In the genomic region with DNA sequence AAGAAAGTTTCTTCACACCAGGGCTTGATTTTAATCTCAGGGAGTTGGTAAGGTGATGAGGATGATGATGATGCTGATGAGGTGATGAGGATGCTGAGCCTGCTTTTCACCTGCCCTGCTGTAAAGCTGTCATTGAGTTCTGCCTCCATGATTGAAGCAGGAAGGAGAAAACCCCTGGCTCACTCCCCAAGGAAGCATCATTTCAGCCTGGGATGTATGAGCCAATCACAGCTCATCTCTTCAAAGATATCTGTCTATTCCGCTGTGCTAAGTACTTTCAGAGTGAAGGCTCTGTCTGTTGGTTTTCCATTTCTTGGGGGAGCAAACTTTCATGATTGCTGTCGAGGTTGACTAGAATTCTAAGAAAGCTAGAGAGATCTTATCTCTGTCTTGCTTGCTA, we compare ENCODE assay signal across 15 mouse cellular contexts.
A peak's percentile ranks its signal among the peaks of the same experiment; 100 is the strongest.
DNase-seq lines count a peak whose midpoint lies in the region; ATAC-seq lines count a peak whose summit lies in the region.
"Had no signal": no experiment of that assay in that cellular context is flagged by ENCODE, and none has a peak within 500 bp of the region (broad histone marks: within the 10 kb centered on the region; RNA-seq: fewer than 3 reads in every experiment).

No protein-coding gene starts in this region.

- ATAC-seq in hindbrain, embryonic 13.5 days (ENCODE audit: low FRiP score) = no peak
- peak; percentile 9; the same call in 1 of the 2 replicates for ATAC-seq in midbrain, embryonic 16.5 days
- ATAC-seq: liver, postnatal 0 days had no signal

- H3K36me3 ChIP-seq in hindbrain, embryonic 13.5 days = no peaks in the 10 kb centered on the region
- H3K36me3 ChIP-seq in hindbrain, embryonic 10.5 days = no peaks in the 10 kb centered on the region
- H3K36me3 ChIP-seq in midbrain, embryonic 16.5 days (ENCODE audit: control insufficient read depth, insufficient read depth, low read length) = no peaks in the 10 kb centered on the region
- H3K36me3 ChIP-seq: heart, embryonic 15.5 days; limb, embryonic 12.5 days had no signal

- H3K4me3 ChIP-seq in hindbrain, embryonic 13.5 days = peak overlapping the region; percentile 35
- H3K4me3 ChIP-seq in hindbrain, embryonic 10.5 days = no peak overlapping the region
- peak overlapping the region; percentile 49 for H3K4me3 ChIP-seq in midbrain, embryonic 16.5 days (ENCODE audit: low read depth, low read length)
- H3K4me3 ChIP-seq: heart, embryonic 15.5 days; limb, embryonic 12.5 days had no signal

- H3K4me2 ChIP-seq in hindbrain, embryonic 13.5 days = peak overlapping the region; percentile 50
- H3K4me2 ChIP-seq in midbrain, embryonic 16.5 days (ENCODE audit: low read length) = peak overlapping the region; percentile 63
- H3K4me2 ChIP-seq: heart, embryonic 15.5 days; limb, embryonic 12.5 days had no signal

- 62% methylated on average over 2 of the region's 2 CpGs for WGBS in hindbrain, embryonic 13.5 days
- 75% methylated on average over 2 of the region's 2 CpGs for WGBS in hindbrain, embryonic 10.5 days
- 48% methylated on average over 2 of the region's 2 CpGs for WGBS in midbrain, embryonic 16.5 days

- no peaks in the 10 kb centered on the region for H3K9me3 ChIP-seq in hindbrain, embryonic 13.5 days
- no peaks in the 10 kb centered on the region for H3K9me3 ChIP-seq in hindbrain, embryonic 10.5 days
- no peaks in the 10 kb centered on the region for H3K9me3 ChIP-seq in midbrain, embryonic 16.5 days (replicated peaks; ENCODE audit: control insufficient read depth, low read length, poor library complexity, severe bottlenecking)
- H3K9me3 ChIP-seq: G1E; heart, embryonic 15.5 days; limb, embryonic 12.5 days had no signal

- peaks cover 26% of the 10 kb centered on the region for H3K4me1 ChIP-seq in hindbrain, embryonic 13.5 days (replicated peaks)
- H3K4me1 ChIP-seq in hindbrain, embryonic 10.5 days (replicated peaks) = peaks cover 8% of the 10 kb centered on the region
- peaks cover 19% of the 10 kb centered on the region for H3K4me1 ChIP-seq in midbrain, embryonic 16.5 days (ENCODE audit: control insufficient read depth, insufficient read depth, low read length)

- DNase-seq in hindbrain, embryonic 10.5 days (ENCODE audit: low spot score) = no peak
- DNase-seq in right cerebral cortex, postnatal 10 days (ENCODE audit: low spot score in 2 of 2) = peak; percentile 71 to 81
- DNase-seq in right cerebral cortex, postnatal 4 days = no peak
- no peak for DNase-seq in adrenal gland, postnatal 25 days
- no peak for DNase-seq in embryo, embryonic 10 days (ENCODE audit: low spot score)
- DNase-seq: adrenal gland, adult 8-10 months; cerebellum, postnatal 36 days; liver, postnatal 0 days; lung, postnatal 36 days; thymus, adult 18-20 months had no signal

- peak overlapping the region; percentile 72; the same call in 1 of the 2 replicates for H3K27ac ChIP-seq in hindbrain, embryonic 13.5 days
- H3K27ac ChIP-seq in hindbrain, embryonic 10.5 days = no peak overlapping the region
- H3K27ac ChIP-seq in midbrain, embryonic 16.5 days (ENCODE audit: low read length) = peak overlapping the region; percentile 80
- H3K27ac ChIP-seq: heart, embryonic 15.5 days; limb, embryonic 12.5 days had no signal

- peak overlapping the region; percentile 2; the same call in 1 of the 2 replicates for H3K9ac ChIP-seq in hindbrain, embryonic 13.5 days
- H3K9ac ChIP-seq in midbrain, embryonic 16.5 days (ENCODE audit: low read depth, low read length) = peak overlapping the region; percentile 74; the same call in 1 of the 2 replicates
- H3K9ac ChIP-seq: heart, embryonic 15.5 days; limb, embryonic 12.5 days; liver, postnatal 0 days had no signal

- H3K27me3 ChIP-seq in hindbrain, embryonic 13.5 days = no peaks in the 10 kb centered on the region
- no peaks in the 10 kb centered on the region for H3K27me3 ChIP-seq in hindbrain, embryonic 10.5 days (ENCODE audit: insufficient read depth, poor library complexity, severe bottlenecking)
- no peaks in the 10 kb centered on the region for H3K27me3 ChIP-seq in midbrain, embryonic 16.5 days (ENCODE audit: control insufficient read depth, insufficient read depth, low read depth, low read length)
- H3K27me3 ChIP-seq: heart, embryonic 15.5 days; limb, embryonic 12.5 days had no signal

Comparison
In these comparisons a context has a peak if more than half of its experiments do, and no peak if none do; other contexts are left out.
1. DNase-seq: peak in right cerebral cortex, postnatal 10 days (2 of 2); none in hindbrain, embryonic 10.5 days (single experiment), right cerebral cortex, postnatal 4 days (single experiment), adrenal gland, postnatal 25 days (single experiment) and embryo, embryonic 10 days (single experiment).